Mouse (Mus musculus): ENCODE measurements around the gene Wdr4. TPM values are rescaled to one million over a fixed set of nuclear protein-coding genes. Genes with fewer than 3 reads are reported as not detected.
"Not testable (repeated sequence)": the region's sequence is repeated elsewhere in the genome, so short reads cannot be mapped to it uniquely, and the experiment has no call there.

Gene Wdr4
- polyA plus RNA-seq, 1 experiment: 1.0 TPM

DNA sequence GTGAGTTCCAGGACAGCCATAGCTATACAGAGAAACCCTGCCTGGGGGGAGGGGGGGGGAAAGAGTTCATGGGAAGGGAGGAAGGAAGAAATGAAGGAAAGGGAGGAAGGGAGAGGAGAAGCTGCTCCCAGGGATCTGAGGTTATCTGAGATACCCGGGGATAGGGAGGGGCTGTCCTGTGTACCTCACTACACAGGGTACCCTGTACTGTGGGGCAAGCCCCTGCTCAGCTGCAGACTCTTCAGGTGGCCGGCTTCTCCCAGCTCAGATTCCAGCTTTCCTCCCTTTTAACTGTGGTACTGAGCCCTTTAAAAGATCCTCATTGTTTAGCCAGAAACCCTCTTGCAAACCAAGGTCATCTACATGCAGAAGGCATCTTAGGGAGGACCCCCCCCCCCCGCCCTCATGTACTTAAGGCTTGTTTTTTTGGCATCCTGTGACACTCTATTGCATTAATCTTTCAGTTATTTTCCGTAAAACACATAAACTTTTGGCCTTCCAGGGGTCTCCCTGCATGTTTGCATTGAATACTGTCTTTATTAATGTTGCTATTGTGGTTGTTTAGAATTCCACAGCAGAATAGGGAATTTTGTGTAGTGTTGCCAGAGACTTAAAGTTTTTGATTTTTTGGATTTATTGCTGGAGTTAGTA, 21.2 kb upstream of the Wdr4 start:
- Histone ChIP-seq H3K4me3 (replicated peaks) (no peak overlapping the region), H3K9me3 (ENCODE audit: control insufficient read depth, low read length) (no peaks in the 10 kb centered on the region), H3K27me3 (ENCODE audit: control insufficient read depth) (no peaks in the 10 kb centered on the region), H3K36me3 (ENCODE audit: control insufficient read depth) (no peaks in the 10 kb centered on the region), H3K4me1 (ENCODE audit: control insufficient read depth) (no peaks in the 10 kb centered on the region)
- TF ChIP-seq TAL1 (IDR thresholded peaks at IDR 0.05; ENCODE audit: low read length): no peak
- no peak for TF ChIP-seq GATA1 (IDR thresholded peaks at IDR 0.05; ENCODE audit: low read length)

- H3K4me1 ChIP-seq (ENCODE audit: control insufficient read depth): no peaks in the 10 kb centered on the region
- no peak overlapping the region for H3K4me3 ChIP-seq (replicated peaks)
- H3K36me3 ChIP-seq (ENCODE audit: control insufficient read depth): no peaks in the 10 kb centered on the region
- no peaks in the 10 kb centered on the region for H3K27me3 ChIP-seq (ENCODE audit: control insufficient read depth)
- TF ChIP-seq GATA1 (IDR thresholded peaks at IDR 0.05; ENCODE audit: low read length): no peak
- H3K9me3 ChIP-seq (ENCODE audit: control insufficient read depth, low read length): no peaks in the 10 kb centered on the region
These were observed 20.3 kb upstream of the Wdr4 start for GRCm38 (mm10) chr17:31540101-31540500.

DNA sequence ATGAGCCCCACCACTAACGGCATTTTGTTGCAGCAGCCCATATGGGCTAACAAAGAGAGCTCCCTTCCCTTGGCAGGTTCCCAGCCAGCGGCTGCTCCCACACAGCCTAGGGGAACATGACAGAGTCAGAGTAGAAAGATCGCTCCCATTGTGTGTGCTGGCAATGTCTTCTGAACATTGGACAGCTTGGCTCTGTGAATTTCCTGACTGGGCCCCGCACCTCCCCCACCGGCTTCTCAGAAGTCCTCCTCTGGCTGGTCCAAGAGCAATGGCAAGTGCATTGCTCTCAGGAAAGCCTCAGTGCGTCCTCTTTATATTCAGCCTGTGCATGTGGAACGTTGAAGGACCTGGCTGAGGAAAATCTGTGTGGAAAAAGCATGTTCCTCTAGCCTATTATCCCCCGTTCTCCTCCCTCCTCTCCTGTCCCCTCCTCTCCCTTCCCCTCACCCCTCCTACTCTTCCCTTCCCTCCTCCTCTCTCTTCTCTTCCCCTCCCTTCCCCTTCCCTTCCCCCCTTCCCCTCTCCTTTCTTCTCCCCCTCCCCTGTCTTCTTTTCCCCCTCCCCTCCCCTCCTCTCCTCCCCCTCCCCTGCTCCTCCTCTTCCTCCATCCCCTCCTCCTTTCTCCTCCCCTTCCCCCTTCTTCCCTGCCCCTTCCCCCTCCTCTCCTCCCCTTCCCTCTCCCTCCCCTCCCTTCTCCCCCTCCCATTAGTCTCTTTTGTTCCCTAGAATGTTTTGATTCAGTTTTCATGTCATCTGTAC, 16.3 kb upstream of the Wdr4 start:
- Histone ChIP-seq H3K4me3 (replicated peaks) (no peak overlapping the region), H3K27me3 (ENCODE audit: control insufficient read depth) (no peaks in the 10 kb centered on the region), H3K36me3 (ENCODE audit: control insufficient read depth) (peaks cover 6% of the 10 kb centered on the region), H3K4me1 (ENCODE audit: control insufficient read depth) (no peaks in the 10 kb centered on the region), H3K9me3 (ENCODE audit: control insufficient read depth, low read length) (no peaks in the 10 kb centered on the region; the same call in 1 of the 2 replicates)
- no peak for TF ChIP-seq TAL1 (IDR thresholded peaks at IDR 0.05; ENCODE audit: low read length)
- TF ChIP-seq GATA1 (IDR thresholded peaks at IDR 0.05; ENCODE audit: low read length): no peak

DNA sequence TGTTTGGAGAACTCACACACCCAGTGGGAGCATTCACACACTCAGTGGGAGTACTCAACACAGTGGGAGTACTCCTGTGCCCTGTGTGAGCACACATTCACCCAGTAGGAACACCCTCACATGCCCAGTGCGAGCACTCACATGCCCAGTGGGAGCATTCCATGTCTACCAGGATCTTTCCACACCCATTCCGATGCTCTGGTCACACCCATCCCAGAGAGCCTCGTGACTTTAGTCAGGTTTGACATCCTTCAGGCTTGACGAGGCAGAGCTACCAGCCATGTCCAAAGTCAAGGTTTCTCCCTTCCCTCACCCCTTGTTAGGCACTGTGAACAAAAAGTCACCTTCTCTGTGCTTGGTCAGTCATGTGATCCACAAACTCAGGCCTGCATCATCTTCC, 15.6 kb upstream of the Wdr4 start:
- Histone ChIP-seq H3K9me3 (ENCODE audit: control insufficient read depth, low read length) (no peaks in the 10 kb centered on the region; the same call in 1 of the 2 replicates), H3K4me3 (replicated peaks) (no peak overlapping the region), H3K36me3 (ENCODE audit: control insufficient read depth) (peaks cover 10% of the 10 kb centered on the region), H3K27me3 (ENCODE audit: control insufficient read depth) (no peaks in the 10 kb centered on the region), H3K4me1 (ENCODE audit: control insufficient read depth) (no peaks in the 10 kb centered on the region)
- no peak for TF ChIP-seq TAL1 (IDR thresholded peaks at IDR 0.05; ENCODE audit: low read length)
- TF ChIP-seq GATA1 (IDR thresholded peaks at IDR 0.05; ENCODE audit: low read length): no peak

DNA sequence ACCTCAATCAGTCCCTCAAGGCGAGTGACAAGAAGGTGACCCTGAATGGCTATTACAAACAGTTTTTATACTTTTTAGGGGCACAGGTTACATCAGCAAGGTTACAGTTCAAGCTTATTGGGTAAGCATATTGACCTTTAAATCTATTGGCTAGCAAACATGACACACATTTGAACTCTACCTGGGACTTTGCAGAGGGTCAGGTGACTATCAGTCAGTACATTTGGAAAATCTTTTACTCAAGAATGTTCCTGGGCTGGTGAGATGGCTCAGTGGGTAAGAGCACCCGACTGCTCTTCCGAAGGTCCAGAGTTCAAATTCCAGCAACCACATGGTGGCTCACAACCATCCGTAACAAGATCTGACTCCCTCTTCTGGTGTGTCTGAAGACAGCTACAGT, 12.6 kb upstream of the Wdr4 start:
- peaks cover 28% of the 10 kb centered on the region for H3K36me3 ChIP-seq (ENCODE audit: control insufficient read depth)
- not testable (repeated sequence) for H3K4me3 ChIP-seq (replicated peaks); H3K27me3 ChIP-seq (ENCODE audit: control insufficient read depth); H3K9me3 ChIP-seq (ENCODE audit: control insufficient read depth, low read length); H3K4me1 ChIP-seq (ENCODE audit: control insufficient read depth)

- TF ChIP-seq TAL1 (IDR thresholded peaks at IDR 0.05; ENCODE audit: low read length) (no peak), GATA1 (IDR thresholded peaks at IDR 0.05; ENCODE audit: low read length) (no peak)
- H3K9me3 ChIP-seq (ENCODE audit: control insufficient read depth, low read length): no peaks in the 10 kb centered on the region; the same call in 1 of the 2 replicates
- no peak overlapping the region for H3K4me3 ChIP-seq (replicated peaks)
- no peaks in the 10 kb centered on the region for H3K27me3 ChIP-seq (ENCODE audit: control insufficient read depth)
- H3K36me3 ChIP-seq (ENCODE audit: control insufficient read depth): peaks cover 35% of the 10 kb centered on the region
- H3K4me1 ChIP-seq (ENCODE audit: control insufficient read depth): no peaks in the 10 kb centered on the region
These were observed 11.8 kb upstream of the Wdr4 start for GRCm38 (mm10) chr17:31531441-31532158.

DNA sequence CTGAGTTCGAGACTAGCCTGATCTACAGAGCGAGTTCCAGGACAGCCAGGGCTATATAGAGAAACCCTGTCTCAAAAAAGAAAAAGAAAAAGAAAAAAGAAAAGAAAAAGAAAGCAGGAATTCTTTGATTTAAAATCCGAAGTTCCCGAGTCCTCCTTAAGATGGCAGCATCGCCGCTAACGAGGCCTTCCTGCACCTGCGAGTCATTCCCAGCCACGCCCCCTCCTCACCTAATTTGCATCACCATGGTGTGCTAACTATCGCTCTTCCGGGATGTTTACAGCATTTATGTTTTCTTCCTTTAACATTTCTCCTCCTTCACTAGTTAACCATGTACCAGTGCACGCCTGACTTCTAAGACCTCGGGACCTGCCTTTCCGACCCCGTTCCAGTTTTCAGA, 9.5 kb upstream of the Wdr4 start:
- Histone ChIP-seq H3K27me3 (ENCODE audit: control insufficient read depth) (no peaks in the 10 kb centered on the region), H3K36me3 (ENCODE audit: control insufficient read depth) (peaks cover 42% of the 10 kb centered on the region), H3K9me3 (ENCODE audit: control insufficient read depth, low read length) (no peaks in the 10 kb centered on the region; the same call in 1 of the 2 replicates), H3K4me1 (ENCODE audit: control insufficient read depth) (no peaks in the 10 kb centered on the region), H3K4me3 (replicated peaks) (no peak overlapping the region)
- TF ChIP-seq TAL1 (IDR thresholded peaks at IDR 0.05; ENCODE audit: low read length) (no peak), GATA1 (IDR thresholded peaks at IDR 0.05; ENCODE audit: low read length) (no peak)

DNA sequence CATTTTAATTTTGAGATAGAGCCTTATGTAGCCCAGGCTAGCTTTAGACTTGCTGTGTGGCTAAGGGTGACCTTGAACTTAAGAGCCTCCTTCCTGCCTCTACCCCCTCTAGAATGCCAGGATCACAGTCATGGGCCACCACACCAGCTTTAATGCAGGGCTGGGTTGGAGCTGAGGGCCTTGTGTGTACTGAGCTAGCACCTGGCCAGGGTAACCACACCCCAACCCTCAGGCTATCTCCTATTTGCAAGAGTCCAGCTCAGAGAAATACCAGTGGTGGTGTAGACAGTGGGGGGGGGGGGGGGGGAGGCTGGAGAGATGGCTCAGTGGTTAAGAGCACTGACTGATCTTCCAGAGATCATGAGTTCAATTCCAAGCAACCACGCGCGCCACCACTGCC, 6.0 kb upstream of the Wdr4 start:
- no peak for TF ChIP-seq TAL1 (IDR thresholded peaks at IDR 0.05; ENCODE audit: low read length)
- no peak for TF ChIP-seq GATA1 (IDR thresholded peaks at IDR 0.05; ENCODE audit: low read length)
- Histone ChIP-seq H3K4me3 (replicated peaks) (no peak overlapping the region), H3K4me1 (ENCODE audit: control insufficient read depth) (peaks cover 11% of the 10 kb centered on the region), H3K36me3 (ENCODE audit: control insufficient read depth) (peaks cover 52% of the 10 kb centered on the region), H3K9me3 (ENCODE audit: control insufficient read depth, low read length) (no peaks in the 10 kb centered on the region), H3K27me3 (ENCODE audit: control insufficient read depth) (no peaks in the 10 kb centered on the region)

GRCm38 (mm10) chr17:31525114-31525513, 5.3 kb upstream of the Wdr4 start:
- no peak overlapping the region for H3K4me3 ChIP-seq (replicated peaks)

More at GRCm38 (mm10) chr17:31525114-31525513, 5.3 kb upstream of the Wdr4 start:
- no peaks in the 10 kb centered on the region for H3K9me3 ChIP-seq (ENCODE audit: control insufficient read depth, low read length)
- TF ChIP-seq GATA1 (IDR thresholded peaks at IDR 0.05; ENCODE audit: low read length) (no peak), TAL1 (IDR thresholded peaks at IDR 0.05; ENCODE audit: low read length) (no peak)
- H3K27me3 ChIP-seq (ENCODE audit: control insufficient read depth): no peaks in the 10 kb centered on the region
- H3K4me1 ChIP-seq (ENCODE audit: control insufficient read depth): peaks cover 18% of the 10 kb centered on the region
- peaks cover 50% of the 10 kb centered on the region for H3K36me3 ChIP-seq (ENCODE audit: control insufficient read depth)
